Mouse (Mus musculus) heart, adult 18-20 months (tissue): Measurements from ENCODE around the gene Tex19.1. TPM values are rescaled to one million over a fixed set of nuclear protein-coding genes. Genes with fewer than 3 reads are reported as not detected.
"Not testable (repeated sequence)": the region's sequence is repeated elsewhere in the genome, so short reads cannot be mapped to it uniquely, and the experiment has no call there.

Experiments
- DNase-seq, 2 experiments: peaks; one replicate each; pipeline ENCODE4 v3.0.0; 2021 to 2022; ENCODE audit warnings: mixed read lengths in 1 of 2
- long read RNA-seq, 2 experiments: library from polyadenylated mRNA; stranded (forward); transcript quantifications; one replicate each; pipeline ENCODE4 v2.0.0; 2021
- total RNA-seq, 2 experiments: library from RNA; stranded (reverse); gene quantifications; 2 replicates each; pipeline ENCODE4 v1.2.3; 2021

The Tex19.1 gene
- not detected for total RNA-seq
- long read RNA-seq, experiment 1: 0 reads
- long read RNA-seq, experiment 2: 0 reads

- no peak for DNase-seq
Measured at GRCm38 (mm10) chr11:121145865-121146264, at the start of gene Tex19.1. TSS of gene Tex19.1 (plus strand) at chr11:121146143.

GRCm38 (mm10) chr11:121099762-121100161 is 46.2 kb upstream of the Tex19.1 start:
- DNase-seq: no peak

DNA sequence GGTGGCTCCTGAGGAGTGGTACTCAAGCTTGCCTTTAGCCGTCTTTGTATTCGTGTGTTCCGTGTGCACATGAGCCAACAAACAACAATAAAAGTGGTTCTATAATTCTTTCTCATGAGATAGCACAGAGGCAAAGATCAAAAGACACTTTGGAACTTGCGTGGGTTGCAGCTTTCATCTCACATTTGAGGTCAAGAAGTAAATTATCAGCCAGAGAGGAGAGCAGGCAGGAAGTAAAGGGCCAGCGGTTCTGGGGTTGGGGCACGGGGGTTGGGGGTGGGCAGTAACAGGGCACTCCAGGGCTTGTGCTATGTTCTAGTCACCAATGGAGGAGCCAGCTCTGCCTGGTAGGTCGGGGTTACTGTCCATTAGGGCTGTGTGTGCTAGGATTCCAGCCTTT is 45.3 kb upstream of the Tex19.1 start:
- no peak for DNase-seq

DNA sequence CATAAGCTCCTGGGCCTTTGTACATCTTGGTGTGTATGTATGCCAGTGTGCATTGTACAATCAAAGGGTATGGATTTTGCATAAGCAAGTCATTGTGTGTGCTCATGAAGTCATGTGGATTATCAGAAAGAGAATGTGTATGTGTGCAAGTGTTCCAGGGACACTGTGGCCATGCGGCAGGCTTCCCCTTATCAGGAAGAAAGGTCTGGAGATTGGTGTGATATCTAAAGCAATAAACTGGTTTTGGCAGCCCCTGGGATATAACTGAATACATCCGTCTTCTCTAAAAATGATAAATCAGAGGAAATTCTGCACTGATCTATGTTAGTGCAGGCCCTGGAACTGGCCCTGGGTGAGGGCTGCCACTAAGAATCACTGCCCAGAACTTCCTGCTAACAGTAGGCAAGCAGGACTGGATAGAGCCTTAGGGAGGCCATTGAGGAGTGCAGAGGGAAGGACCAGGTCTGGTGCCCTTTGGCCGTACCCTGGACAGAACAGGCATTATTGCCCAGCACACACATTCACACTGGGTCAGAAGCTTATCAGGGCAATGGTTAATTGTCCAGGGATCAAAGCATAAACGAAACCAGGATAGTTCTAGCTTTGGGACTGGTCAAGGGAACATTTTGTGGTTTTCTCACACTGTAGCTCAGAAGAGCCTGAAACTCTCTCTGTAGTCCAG is 44.7 kb upstream of the Tex19.1 start:
- no peak for DNase-seq

GRCm38 (mm10) chr11:121107242-121107641 is 38.7 kb upstream of the Tex19.1 start:
- not testable (repeated sequence) for DNase-seq

DNA sequence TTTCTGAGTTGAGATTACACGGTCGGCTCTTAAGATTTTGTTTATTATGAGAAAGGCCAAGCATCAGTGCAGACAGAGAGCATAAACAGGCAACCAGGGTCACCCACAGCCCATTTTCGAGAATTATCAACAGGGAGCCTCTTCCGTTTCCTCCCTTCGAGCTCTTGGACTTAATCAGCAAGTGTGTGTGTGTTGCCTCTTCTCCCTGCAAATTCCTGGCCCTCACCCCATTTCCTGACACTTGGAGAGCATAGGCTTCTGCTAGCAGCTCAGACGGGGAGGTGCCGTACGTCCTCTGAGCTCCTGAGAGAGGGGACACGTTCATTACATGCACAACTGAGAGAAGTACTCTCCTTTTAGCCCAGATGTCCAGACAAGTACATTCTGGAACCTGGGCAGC is 37.9 kb upstream of the Tex19.1 start:
- DNase-seq: peak; percentile 32 to 37

DNA sequence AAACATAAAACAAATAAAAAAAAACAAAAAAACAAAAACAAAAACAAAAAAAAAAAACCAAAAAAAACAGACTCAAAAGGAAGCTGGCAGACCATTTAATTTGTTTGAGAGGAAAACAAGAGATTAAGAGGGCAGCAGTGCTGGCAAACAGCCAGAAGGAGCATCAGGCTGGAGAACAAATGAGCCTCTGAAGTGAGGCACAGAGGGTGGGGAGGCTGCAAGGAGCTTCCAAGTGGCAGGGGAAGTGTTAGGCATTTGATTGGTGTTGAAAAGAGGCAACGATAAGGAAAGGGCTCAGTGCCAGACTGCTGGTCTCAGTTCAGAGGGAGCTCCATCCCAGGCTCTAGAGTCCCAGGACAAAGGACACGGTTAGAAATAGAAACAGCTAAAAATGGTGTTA is 36.0 kb upstream of the Tex19.1 start:
- DNase-seq: peak; percentile 76 to 83

- DNase-seq: no peak
Measured at GRCm38 (mm10) chr11:121111051-121111450, 34.9 kb upstream of the Tex19.1 start.

DNA sequence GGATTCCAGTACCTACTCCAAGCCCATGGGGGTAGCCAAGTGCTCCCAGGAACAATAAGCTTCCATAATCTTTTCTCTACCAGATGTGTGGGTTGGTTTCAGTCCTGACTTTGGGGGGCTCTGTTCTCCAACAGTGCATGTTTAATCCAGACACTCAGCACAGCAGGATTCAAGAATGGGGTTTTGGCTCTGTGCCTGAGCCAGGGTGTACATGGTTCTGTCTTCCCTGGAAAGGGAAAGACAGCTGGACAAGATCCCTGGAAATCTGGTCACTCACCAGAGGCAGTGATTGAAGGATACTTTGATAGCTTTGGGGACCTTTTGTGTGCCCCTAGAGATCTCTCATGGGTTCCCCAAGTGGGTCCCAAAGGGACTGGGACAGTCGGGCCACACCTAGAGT is 34.3 kb upstream of the Tex19.1 start:
- no peak for DNase-seq

GRCm38 (mm10) chr11:121112091-121112775 is 33.7 kb upstream of the Tex19.1 start:
- DNase-seq: no peak

GRCm38 (mm10) chr11:121118106-121118505 is 27.8 kb upstream of the Tex19.1 start:
- no peak for DNase-seq

GRCm38 (mm10) chr11:121118577-121118976 is 27.4 kb upstream of the Tex19.1 start, which contains the start of gene Tex19.2:
TSS of gene Tex19.2 (minus strand) at chr11:121118677.
- DNase-seq: no peak

DNA sequence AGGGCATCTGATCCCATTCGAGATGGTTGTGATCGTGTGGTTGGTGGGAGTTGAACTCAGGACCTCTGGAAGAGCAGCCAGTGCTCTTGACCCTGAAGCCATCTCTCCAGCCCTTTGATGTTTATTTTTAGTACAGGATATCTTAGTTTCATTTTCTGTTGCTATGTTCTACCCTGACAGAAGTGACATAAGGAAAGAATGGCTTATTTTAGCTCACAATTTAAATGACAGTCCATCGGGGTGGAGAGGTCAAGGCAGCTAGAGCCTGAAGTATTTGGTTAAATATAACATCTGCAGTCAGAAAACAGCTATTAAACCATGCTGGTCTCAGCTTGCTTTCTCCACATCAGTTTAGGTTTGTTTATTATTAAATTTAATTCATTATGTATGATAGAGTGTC is 24.8 kb upstream of the Tex19.1 start:
- DNase-seq: no peak

DNA sequence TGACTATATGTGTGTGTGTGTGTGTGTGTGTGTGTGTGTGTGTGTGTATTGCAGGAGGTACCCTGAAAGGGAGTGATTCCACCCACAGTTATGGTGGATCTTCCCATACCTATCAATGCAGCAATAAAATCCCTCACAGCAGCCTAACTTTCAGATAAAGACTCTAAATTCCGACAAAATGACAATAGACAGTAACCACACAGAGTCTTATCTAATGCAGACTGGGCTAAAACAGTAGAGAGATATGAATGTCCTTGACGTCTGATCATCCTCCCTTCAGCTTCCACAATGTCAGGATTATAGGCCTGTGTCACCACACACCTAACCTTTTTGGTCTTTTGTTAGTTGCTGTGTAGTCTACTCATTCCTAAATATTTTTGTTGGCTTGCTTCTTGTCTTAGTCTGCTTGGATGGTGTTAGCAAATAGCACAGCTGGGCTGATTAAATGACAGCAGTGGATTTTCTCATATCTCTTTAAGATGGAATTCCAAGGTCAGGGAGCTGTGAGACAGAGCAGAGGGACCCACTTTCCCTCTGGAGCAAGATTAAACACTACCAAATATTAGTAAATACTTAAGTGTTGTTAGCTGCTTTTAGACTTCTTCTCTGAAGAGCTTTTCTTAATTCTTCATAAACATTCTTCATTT is 23.8 kb upstream of the Tex19.1 start:
- DNase-seq: no peak

GRCm38 (mm10) chr11:121123438-121123837 is 22.5 kb upstream of the Tex19.1 start:
- DNase-seq: no peak

- no peak for DNase-seq
Measured at GRCm38 (mm10) chr11:121125522-121126172, 20.3 kb upstream of the Tex19.1 start.

- no peak for DNase-seq
Measured at GRCm38 (mm10) chr11:121126395-121126794, 19.5 kb upstream of the Tex19.1 start.

GRCm38 (mm10) chr11:121127441-121127840 is 18.5 kb upstream of the Tex19.1 start:
- DNase-seq: no peak

DNA sequence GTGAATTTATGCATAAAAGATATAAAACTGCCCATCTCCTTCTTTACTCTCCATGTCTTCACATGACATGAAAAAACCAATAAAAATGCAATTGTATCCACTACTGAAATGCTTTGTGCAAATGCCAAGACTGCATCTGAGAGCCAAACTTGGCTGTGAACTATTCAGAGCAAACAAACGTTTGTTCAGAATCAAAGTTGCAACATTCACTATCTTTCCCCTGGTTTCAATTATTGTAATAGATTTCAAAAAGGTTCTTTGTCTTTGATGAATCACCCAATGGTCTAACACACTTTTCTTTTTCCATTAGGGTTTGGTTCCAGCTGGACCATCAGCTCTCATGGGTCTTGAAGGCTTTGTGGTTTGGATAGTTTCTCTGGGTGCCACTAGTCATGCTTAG is 16.3 kb upstream of the Tex19.1 start:
- no peak for DNase-seq

GRCm38 (mm10) chr11:121134600-121134999 is 11.3 kb upstream of the Tex19.1 start:
- no peak for DNase-seq

DNA sequence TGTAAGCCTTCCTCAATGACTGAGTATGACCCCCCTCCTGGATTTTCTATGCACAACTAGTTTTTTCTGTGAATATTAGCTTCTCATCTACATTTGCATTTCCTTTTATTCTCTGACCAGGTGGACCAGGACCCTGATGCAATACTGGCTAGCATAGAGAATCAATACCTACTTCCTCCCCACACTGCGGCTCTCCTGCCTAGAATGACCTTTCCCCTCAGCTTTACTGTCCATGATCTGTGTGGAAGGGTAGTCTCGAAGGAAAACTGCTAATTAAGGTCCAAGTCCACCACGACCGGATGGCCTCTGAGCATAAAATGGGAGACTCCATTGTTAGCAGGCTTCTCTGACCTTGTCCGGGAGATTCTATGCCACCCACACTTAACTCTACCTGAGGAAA is 8.3 kb upstream of the Tex19.1 start:
- DNase-seq: no peak

DNA sequence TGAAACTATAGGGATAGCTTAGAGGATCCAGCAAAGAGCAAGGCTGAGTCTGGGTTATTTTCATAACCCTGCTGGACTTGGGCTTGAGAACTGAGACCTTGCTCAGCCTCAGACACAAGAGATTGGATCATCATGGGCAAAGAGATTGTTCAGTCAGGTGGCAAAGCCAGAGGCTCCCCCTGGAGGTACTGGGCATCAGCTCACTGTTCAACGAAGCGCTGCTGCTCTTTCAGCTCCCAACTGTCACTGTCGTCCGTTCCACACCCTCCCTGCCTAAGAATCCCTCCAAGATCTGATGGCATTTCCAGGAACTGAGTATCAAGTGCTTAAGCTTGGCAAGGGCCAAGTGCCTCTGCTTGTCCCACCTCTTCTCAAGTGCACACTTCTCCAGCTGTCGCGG is 7.2 kb upstream of the Tex19.1 start:
- DNase-seq: peak in 1 of 2 experiments; percentile 18
